Mouse (Mus musculus): ENCODE data around the gene Btbd9.

GRCm38 (mm10) chr17:30278596-30279378 is 297.5 kb downstream of the Btbd9 start:
- TF ChIP-seq CTCF (IDR thresholded peaks at IDR 0.05; ENCODE audit: control insufficient read depth, insufficient read depth, insufficient read length) = no peak
- no peak for TF ChIP-seq USF1 (IDR thresholded peaks at IDR 0.05; ENCODE audit: low read depth)
- TF ChIP-seq MYOG (IDR thresholded peaks at IDR 0.05; ENCODE audit: control insufficient read depth, extremely low read depth, insufficient read length) = no peak

All from C2C12 (cell line).